Mouse (Mus musculus): Measurements from ENCODE around the gene Nudc. TPM values are rescaled to one million over a fixed set of nuclear protein-coding genes. Genes with fewer than 3 reads are reported as not detected.

Gene Nudc
- 20.4 TPM for polyA plus RNA-seq (2014; fragmentation: Illumina TruSeq; extraction: RNeasy Lipid Tissue Mini Kit (QIAGEN cat#74804); ENCODE audit: low read depth, low replicate concordance)

DNA sequence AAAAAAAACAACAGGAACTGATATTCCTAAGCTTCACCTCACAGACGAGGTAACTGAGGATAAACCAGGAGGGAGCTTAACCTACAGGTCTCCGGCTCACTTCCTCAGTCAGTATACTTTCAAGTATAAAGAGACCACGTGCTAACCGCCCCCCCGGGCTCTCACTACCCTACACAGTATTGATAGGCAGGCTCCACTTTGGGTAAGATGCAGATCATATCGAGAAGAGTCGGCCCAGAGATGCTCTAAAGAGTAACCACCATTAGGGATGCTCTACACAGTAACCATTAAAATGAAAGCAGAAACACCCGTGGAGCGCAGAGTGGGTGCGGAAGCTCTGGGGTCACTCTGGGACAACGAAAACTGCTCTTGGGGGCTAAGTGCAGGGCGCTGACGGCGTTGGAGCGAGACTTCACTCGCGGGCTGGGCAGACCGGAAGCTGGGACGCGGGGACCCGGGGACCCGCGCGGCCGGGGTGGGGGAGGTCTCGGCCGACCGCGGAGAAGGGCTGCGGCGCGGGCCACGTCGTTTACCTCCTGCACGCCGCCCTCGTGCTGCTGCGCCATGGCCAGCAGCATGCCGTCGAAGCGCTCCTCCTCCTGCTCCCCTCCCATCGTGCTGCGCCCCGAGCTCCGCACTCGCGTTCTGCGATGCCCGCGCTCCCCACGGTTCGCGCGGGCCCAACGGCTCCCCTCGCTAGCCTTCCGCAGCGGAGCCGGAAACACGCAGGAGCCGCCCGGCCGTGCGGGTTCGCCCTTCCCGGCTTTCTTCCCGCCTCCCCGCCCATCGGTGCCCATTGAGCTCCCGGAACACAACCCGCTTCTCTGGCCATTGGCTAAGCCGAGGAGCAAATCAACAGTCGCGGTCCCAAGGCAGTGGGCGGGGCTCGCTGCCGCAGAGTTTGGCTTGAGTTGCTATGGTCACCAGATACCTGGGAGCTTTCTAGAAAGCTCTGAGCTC lies at the start of gene Nudc:
Nudc (minus strand) TSS at position 725 of the 960 bp plus-strand sequence.

GRCm38 (mm10) chr4:133584059-133584951 lies 38.5 kb upstream of the Nudc start, which contains the start of gene Gpn2:
Gpn2 (plus strand) TSS chr4:133584362.

DNA sequence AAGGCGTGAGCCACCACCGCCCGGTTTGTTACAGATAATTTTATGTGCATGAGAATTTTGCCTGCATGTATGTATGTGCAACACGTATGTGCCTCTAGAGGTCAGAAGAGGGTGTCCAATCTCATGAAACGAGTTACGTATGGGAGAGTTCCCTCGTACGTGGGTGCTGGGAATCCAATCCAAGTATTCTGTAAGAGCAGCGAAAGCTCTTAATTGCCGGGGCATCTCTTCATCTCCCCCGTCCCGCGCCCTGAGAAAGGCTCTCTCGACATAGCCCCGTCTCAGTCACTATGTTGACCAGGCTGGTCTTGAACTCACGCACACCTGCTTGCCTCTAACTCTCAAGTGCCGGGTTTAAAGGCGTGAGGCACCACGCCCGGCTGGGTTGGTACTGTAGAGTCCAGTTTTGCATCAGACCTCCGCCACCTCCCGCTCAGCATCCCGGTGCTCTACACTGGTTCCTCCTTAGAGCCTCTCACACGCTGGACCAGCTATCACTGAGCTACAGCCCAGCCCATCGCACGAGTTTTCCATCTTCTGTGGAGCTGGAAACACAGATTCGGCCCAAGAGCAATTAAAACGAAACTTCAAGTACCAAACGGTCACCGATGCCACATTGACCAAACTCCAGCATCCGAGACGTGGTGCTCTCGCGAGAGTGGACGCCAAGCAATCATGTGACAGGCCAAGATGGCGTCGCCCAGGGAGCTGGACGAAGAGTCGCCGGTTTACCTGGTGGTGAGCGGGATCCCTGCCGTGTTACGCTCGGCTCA lies 28.5 kb upstream of the Nudc start, which contains the start of gene Gpatch3:
Gpatch3 (plus strand) TSS at position 676 of the 773 bp plus-strand sequence.

DNA sequence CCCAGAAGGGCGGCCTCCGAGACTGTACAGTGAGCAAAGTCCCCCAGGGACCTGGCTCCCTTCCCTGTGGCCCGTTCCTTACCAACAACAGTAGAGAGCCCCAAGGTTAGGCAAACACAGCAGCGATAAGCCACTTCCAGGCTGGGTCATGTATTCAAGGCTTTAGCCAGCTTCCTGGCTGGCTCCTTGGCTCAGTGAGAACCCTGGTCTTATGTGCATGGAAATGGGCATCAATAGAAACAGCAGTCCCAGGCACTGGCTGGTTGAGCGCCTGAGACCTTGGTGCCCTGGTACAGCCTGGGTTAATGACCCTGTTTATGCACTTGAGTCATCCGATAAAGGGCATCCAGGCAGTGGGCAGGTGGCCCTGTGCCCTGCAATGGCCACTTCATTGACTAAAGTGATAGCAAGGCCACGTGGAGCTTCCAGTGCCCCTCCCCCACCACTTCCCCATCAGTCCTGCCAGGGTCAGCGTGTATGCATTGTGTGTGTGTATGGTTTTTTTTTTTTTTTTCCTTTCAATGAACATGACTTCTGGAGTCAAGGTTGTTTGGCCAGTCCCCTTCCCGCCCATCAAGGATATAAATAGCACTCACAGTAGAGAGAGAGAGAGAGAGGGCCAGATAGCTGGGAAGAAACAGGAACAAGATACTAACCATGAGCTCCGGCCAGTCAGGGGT lies 7.1 kb upstream of the Nudc start, which contains the start of gene Nr0b2:
Nr0b2 (plus strand) TSS at position 609 of the 680 bp plus-strand sequence.

GRCm38 (mm10) chr4:133518601-133519368 lies 27.0 kb downstream of the Nudc start, which contains the start of gene Kdf1:
Kdf1 (plus strand) TSS chr4:133518963.

GRCm38 (mm10) chr4:133498160-133498724 lies 47.6 kb downstream of the Nudc start, which contains the start of gene Trnp1:
Trnp1 (minus strand) TSS chr4:133498550.

Other genes with a start within 250 kb of the Nudc start
- gene Wdtc1, start 192.5 kb downstream of the Nudc start, polyA plus RNA-seq (2014; fragmentation: Illumina TruSeq; extraction: RNeasy Lipid Tissue Mini Kit (QIAGEN cat#74804); ENCODE audit: low read depth, low replicate concordance): 5.0 TPM
- gene Slc9a1, start 176.3 kb downstream of the Nudc start, polyA plus RNA-seq (2014; fragmentation: Illumina TruSeq; extraction: RNeasy Lipid Tissue Mini Kit (QIAGEN cat#74804); ENCODE audit: low read depth, low replicate concordance): 1.2 TPM
- not detected for gene Tent5b, start 65.9 kb downstream of the Nudc start, polyA plus RNA-seq (2014; fragmentation: Illumina TruSeq; extraction: RNeasy Lipid Tissue Mini Kit (QIAGEN cat#74804); ENCODE audit: low read depth, low replicate concordance)
- not detected for gene Trnp1, start 47.4 kb downstream of the Nudc start, polyA plus RNA-seq (2014; fragmentation: Illumina TruSeq; extraction: RNeasy Lipid Tissue Mini Kit (QIAGEN cat#74804); ENCODE audit: low read depth, low replicate concordance)
- gene Kdf1, start 27.0 kb downstream of the Nudc start, polyA plus RNA-seq (2014; fragmentation: Illumina TruSeq; extraction: RNeasy Lipid Tissue Mini Kit (QIAGEN cat#74804); ENCODE audit: low read depth, low replicate concordance): 1.1 TPM
- not detected for gene Nr0b2, start 7.4 kb upstream of the Nudc start, polyA plus RNA-seq (2014; fragmentation: Illumina TruSeq; extraction: RNeasy Lipid Tissue Mini Kit (QIAGEN cat#74804); ENCODE audit: low read depth, low replicate concordance)
- gene Gpatch3, start 28.7 kb upstream of the Nudc start, polyA plus RNA-seq (2014; fragmentation: Illumina TruSeq; extraction: RNeasy Lipid Tissue Mini Kit (QIAGEN cat#74804); ENCODE audit: low read depth, low replicate concordance): not detected
- gene Gpn2, start 38.4 kb upstream of the Nudc start, polyA plus RNA-seq (2014; fragmentation: Illumina TruSeq; extraction: RNeasy Lipid Tissue Mini Kit (QIAGEN cat#74804); ENCODE audit: low read depth, low replicate concordance): 0.57 TPM
- not detected for gene Sfn, start 56.2 kb upstream of the Nudc start, polyA plus RNA-seq (2014; fragmentation: Illumina TruSeq; extraction: RNeasy Lipid Tissue Mini Kit (QIAGEN cat#74804); ENCODE audit: low read depth, low replicate concordance)
- 1.8 TPM for gene Zdhhc18, start 104.2 kb upstream of the Nudc start, polyA plus RNA-seq (2014; fragmentation: Illumina TruSeq; extraction: RNeasy Lipid Tissue Mini Kit (QIAGEN cat#74804); ENCODE audit: low read depth, low replicate concordance)
- gene Pigv, start 126.7 kb upstream of the Nudc start, polyA plus RNA-seq (2014; fragmentation: Illumina TruSeq; extraction: RNeasy Lipid Tissue Mini Kit (QIAGEN cat#74804); ENCODE audit: low read depth, low replicate concordance): 4.7 TPM
- gene Arid1a, start 210.8 kb upstream of the Nudc start, polyA plus RNA-seq (2014; fragmentation: Illumina TruSeq; extraction: RNeasy Lipid Tissue Mini Kit (QIAGEN cat#74804); ENCODE audit: low read depth, low replicate concordance): 12.9 TPM